Mouse (Mus musculus): ENCODE measurements around the gene Pink1. TPM values are rescaled to one million over a fixed set of nuclear protein-coding genes. Genes with fewer than 3 reads are reported as not detected.
A peak's percentile ranks its signal among the peaks of the same experiment; 100 is the strongest.

The Pink1 gene
- 327 and 338 TPM in 2 replicates for polyA plus RNA-seq (2012; rRNA removed)

- DNase-seq (ENCODE audit: extremely low spot score in 1 of 2, low spot score in 1 of 2), result peak; percentile 81 to 95
These were observed at the start of gene Pink1 for GRCm38 (mm10) chr4:138326077-138326695. Gene Pink1 (minus strand): TSS chr4:138326307.

- no peak for DNase-seq (ENCODE audit: extremely low spot score in 1 of 2, low spot score in 1 of 2)
These were observed 49.0 kb upstream of the Pink1 start for GRCm38 (mm10) chr4:138375117-138375516.

- DNase-seq (ENCODE audit: extremely low spot score in 1 of 2, low spot score in 1 of 2), result peak in 1 of 2 experiments; percentile 50
These were observed 44.9 kb upstream of the Pink1 start for GRCm38 (mm10) chr4:138370996-138371516.

- DNase-seq (ENCODE audit: extremely low spot score in 1 of 2, low spot score in 1 of 2), result no peak
These were observed 42.6 kb upstream of the Pink1 start for GRCm38 (mm10) chr4:138368498-138369260.

GRCm38 (mm10) chr4:138367641-138368497 lies 41.8 kb upstream of the Pink1 start, which contains the start of gene Cda:
Gene Cda (minus strand): TSS chr4:138367992.
- DNase-seq (ENCODE audit: extremely low spot score in 1 of 2, low spot score in 1 of 2), result peak in 1 of 2 experiments; percentile 44

GRCm38 (mm10) chr4:138366561-138366960 lies 40.5 kb upstream of the Pink1 start:
- no peak for DNase-seq (ENCODE audit: extremely low spot score in 1 of 2, low spot score in 1 of 2)

GRCm38 (mm10) chr4:138363511-138363910 lies 37.4 kb upstream of the Pink1 start:
- DNase-seq (ENCODE audit: extremely low spot score in 1 of 2, low spot score in 1 of 2), result no peak

GRCm38 (mm10) chr4:138362883-138363282 lies 36.8 kb upstream of the Pink1 start:
- no peak for DNase-seq (ENCODE audit: extremely low spot score in 1 of 2, low spot score in 1 of 2)

GRCm38 (mm10) chr4:138361370-138361821 lies 35.3 kb upstream of the Pink1 start:
- peak in 1 of 2 experiments; percentile 33 for DNase-seq (ENCODE audit: extremely low spot score in 1 of 2, low spot score in 1 of 2)

GRCm38 (mm10) chr4:138358176-138358575 lies 32.1 kb upstream of the Pink1 start:
- DNase-seq (ENCODE audit: extremely low spot score in 1 of 2, low spot score in 1 of 2), result no peak

GRCm38 (mm10) chr4:138356551-138356950 lies 30.4 kb upstream of the Pink1 start:
- DNase-seq (ENCODE audit: extremely low spot score in 1 of 2, low spot score in 1 of 2), result no peak

- no peak for DNase-seq (ENCODE audit: extremely low spot score in 1 of 2, low spot score in 1 of 2)
These were observed 30.0 kb upstream of the Pink1 start for GRCm38 (mm10) chr4:138356141-138356540.

- DNase-seq (ENCODE audit: extremely low spot score in 1 of 2, low spot score in 1 of 2), result no peak
These were observed 29.4 kb upstream of the Pink1 start for GRCm38 (mm10) chr4:138355496-138355895.

- DNase-seq (ENCODE audit: extremely low spot score in 1 of 2, low spot score in 1 of 2), result no peak
These were observed 27.5 kb upstream of the Pink1 start for GRCm38 (mm10) chr4:138353438-138354171.

GRCm38 (mm10) chr4:138352692-138353091 lies 26.6 kb upstream of the Pink1 start:
- no peak for DNase-seq (ENCODE audit: extremely low spot score in 1 of 2, low spot score in 1 of 2)

GRCm38 (mm10) chr4:138351821-138352220 lies 25.7 kb upstream of the Pink1 start:
- DNase-seq (ENCODE audit: extremely low spot score in 1 of 2, low spot score in 1 of 2), result no peak

GRCm38 (mm10) chr4:138348716-138349115 lies 22.6 kb upstream of the Pink1 start:
- DNase-seq (ENCODE audit: extremely low spot score in 1 of 2, low spot score in 1 of 2), result no peak

- DNase-seq (ENCODE audit: extremely low spot score in 1 of 2, low spot score in 1 of 2), result no peak
These were observed 21.2 kb upstream of the Pink1 start for GRCm38 (mm10) chr4:138347280-138347679.

GRCm38 (mm10) chr4:138344891-138345545 lies 18.9 kb upstream of the Pink1 start:
- no peak for DNase-seq (ENCODE audit: extremely low spot score in 1 of 2, low spot score in 1 of 2)

All from frontal cortex, adult 2 months (tissue).